Mouse (Mus musculus) thymus, adult 2 months (tissue): ENCODE data around the gene Senp5. TPM values are rescaled to one million over a fixed set of nuclear protein-coding genes. Genes with fewer than 3 reads are reported as not detected.

Experiments used
- DNase-seq: peaks from one replicate; pipeline ENCODE4 v3.0.0; 2021
- H3K27ac ChIP-seq: fragments of 200-500 bp; 2 replicates; pipeline ENCODE4 v1.5.1; 2012; ENCODE audit warnings: low read length, control low read depth; ENCODE audit not compliant: control insufficient read depth, insufficient read depth
- H3K27me3 ChIP-seq: fragments of 200-500 bp; 2 replicates; pipeline ENCODE4 v1.6.1; 2012; ENCODE audit warnings: mild to moderate bottlenecking, low read length, moderate library complexity, mixed read lengths; ENCODE audit not compliant: control insufficient read depth, insufficient read depth
- H3K36me3 ChIP-seq: fragments of 200-500 bp; 2 replicates; pipeline ENCODE4 v1.6.1; 2012; ENCODE audit warnings: mild to moderate bottlenecking, low read length, moderate library complexity; ENCODE audit not compliant: control insufficient read depth, insufficient read depth
- H3K4me1 ChIP-seq: fragments of 200-500 bp; replicated peaks from 2 replicates; pipeline ENCODE4 v1.6.1; 2012; ENCODE audit warnings: low read length; ENCODE audit not compliant: control insufficient read depth, insufficient read depth
- H3K4me3 ChIP-seq: fragments of 200-500 bp; 2 replicates; pipeline ENCODE4 v1.5.1; 2012; ENCODE audit warnings: mild to moderate bottlenecking, low read length, control low read depth, moderate library complexity; ENCODE audit not compliant: control insufficient read depth, insufficient read depth
- CTCF ChIP-seq: fragments of 200-500 bp; IDR thresholded peaks from 2 replicates; pipeline ENCODE4 v1.5.1; 2012; ENCODE audit warnings: mild to moderate bottlenecking, control low read depth, low read length, moderate library complexity, borderline replicate concordance; ENCODE audit not compliant: control insufficient read depth, poor library complexity, insufficient read depth; ENCODE audit errors: extremely low read depth
- POLR2A ChIP-seq: fragments of 200-500 bp; IDR thresholded peaks from 2 replicates; pipeline ENCODE4 v1.6.1; 2012; ENCODE audit warnings: mild to moderate bottlenecking, low read length, control low read depth, moderate library complexity; ENCODE audit not compliant: control insufficient read depth, poor library complexity, insufficient read depth; ENCODE audit errors: extremely low read depth
- WGBS: fragments of 180-500 bp; shearing (Covaris S2); methylation state at CpG from one replicate; pipeline ENCODE4 v1.1.7; 2018; 5-methylcytosine and 5-hydroxymethylcytosine counted together
- polyA plus RNA-seq: library from polyadenylated mRNA; depleted of rRNA; stranded (reverse); fragments of >200 nt; gene quantifications from 2 replicates; pipeline ENCODE4 v1.2.3, GENCODE M21; 2012; rRNA removed

Senp5 gene
- polyA plus RNA-seq, 1 experiment = 7.9 TPM

GRCm38 (mm10) chr16:31926547-31927182, 76.4 kb downstream of the Senp5 start:
- no peak for TF ChIP-seq POLR2A
- Histone ChIP-seq H3K4me3 (no peak overlapping the region), H3K27ac (no peak overlapping the region), H3K4me1 (no peaks in the 10 kb centered on the region), H3K27me3 (no peaks in the 10 kb centered on the region), H3K36me3 (no peaks in the 10 kb centered on the region)
- 92% methylated on average over 13 of the region's 13 CpGs for WGBS
- DNase-seq = no peak

GRCm38 (mm10) chr16:31926091-31926490, 77.0 kb downstream of the Senp5 start:
- Histone ChIP-seq H3K36me3 (no peaks in the 10 kb centered on the region), H3K27me3 (no peaks in the 10 kb centered on the region), H3K4me1 (no peaks in the 10 kb centered on the region), H3K4me3 (no peak overlapping the region), H3K27ac (no peak overlapping the region)
- no peak for TF ChIP-seq CTCF
- TF ChIP-seq POLR2A = no peak
- 89% methylated on average over 6 of the region's 6 CpGs for WGBS
- no peak for DNase-seq

- no peak for TF ChIP-seq POLR2A
- no peak for TF ChIP-seq CTCF
- 91% methylated on average over 6 of the region's 6 CpGs for WGBS
Observed at GRCm38 (mm10) chr16:31924368-31924767, 78.7 kb downstream of the Senp5 start.

GRCm38 (mm10) chr16:31918248-31918724, 84.8 kb downstream of the Senp5 start:
- no peak overlapping the region for H3K4me3 ChIP-seq
- TF ChIP-seq POLR2A = no peak
- peak; percentile 29; the same call in 1 of the 2 replicates for TF ChIP-seq CTCF
- WGBS = 12% methylated on average over 14 of the region's 14 CpGs
- H3K27ac ChIP-seq = no peak overlapping the region
- peak; percentile 51 for DNase-seq
- H3K27me3 ChIP-seq = no peaks in the 10 kb centered on the region
- no peaks in the 10 kb centered on the region for H3K36me3 ChIP-seq
- H3K4me1 ChIP-seq = no peaks in the 10 kb centered on the region

More at GRCm38 (mm10) chr16:31924368-31924767, 78.7 kb downstream of the Senp5 start:
- Histone ChIP-seq H3K36me3 (no peaks in the 10 kb centered on the region), H3K4me3 (no peak overlapping the region), H3K27ac (no peak overlapping the region), H3K27me3 (no peaks in the 10 kb centered on the region), H3K4me1 (no peaks in the 10 kb centered on the region)
- no peak for DNase-seq

GRCm38 (mm10) chr16:31917776-31918175, 85.3 kb downstream of the Senp5 start:
- no peaks in the 10 kb centered on the region for H3K4me1 ChIP-seq
- no peak for DNase-seq
- H3K27me3 ChIP-seq = no peaks in the 10 kb centered on the region
- H3K27ac ChIP-seq = no peak overlapping the region
- no peak overlapping the region for H3K4me3 ChIP-seq
- H3K36me3 ChIP-seq = no peaks in the 10 kb centered on the region
- 94% methylated on average over 11 of the region's 11 CpGs for WGBS
- TF ChIP-seq POLR2A (no peak), CTCF (no peak)

GRCm38 (mm10) chr16:31910281-31910847, 92.7 kb downstream of the Senp5 start:
- TF ChIP-seq POLR2A = no peak
- TF ChIP-seq CTCF = no peak
- H3K27me3 ChIP-seq = peaks cover 5% of the 10 kb centered on the region; the same call in 1 of the 2 replicates
- WGBS = 52% methylated on average over 10 of the region's 10 CpGs
- H3K4me1 ChIP-seq = no peaks in the 10 kb centered on the region
- no peaks in the 10 kb centered on the region for H3K36me3 ChIP-seq
- H3K4me3 ChIP-seq = no peak overlapping the region
- H3K27ac ChIP-seq = no peak overlapping the region
- no peak for DNase-seq

Other genes starting within 250 kb of the Senp5 start
- 0.43 and 0.60 TPM in 2 replicates for gene Meltf, start 124.5 kb downstream of the Senp5 start, polyA plus RNA-seq
- 8.0 and 8.2 TPM in 2 replicates for gene Pigz, start 69.4 kb downstream of the Senp5 start, polyA plus RNA-seq
- gene 0610012G03Rik, start 54.8 kb downstream of the Senp5 start, polyA plus RNA-seq = 81.3 and 88.1 TPM in 2 replicates
- 9.7 and 11.3 TPM in 2 replicates for gene Ncbp2, start 54.8 kb downstream of the Senp5 start, polyA plus RNA-seq
- gene Pak2, start 76.1 kb upstream of the Senp5 start, polyA plus RNA-seq = 35.3 and 40.8 TPM in 2 replicates
- 81.6 and 89.5 TPM in 2 replicates for gene Pigx, start 96.5 kb upstream of the Senp5 start, polyA plus RNA-seq
- 21.4 and 21.7 TPM in 2 replicates for gene Cep19, start 96.5 kb upstream of the Senp5 start, polyA plus RNA-seq
- 148 and 157 TPM in 2 replicates for gene Nrros, start 162.3 kb upstream of the Senp5 start, polyA plus RNA-seq
- 0.65 and 0.79 TPM in 2 replicates for gene Bex6, start 176.5 kb upstream of the Senp5 start, polyA plus RNA-seq
- gene Fbxo45, start 243.9 kb upstream of the Senp5 start, polyA plus RNA-seq = 6.5 and 7.7 TPM in 2 replicates
- gene Wdr53, start 243.9 kb upstream of the Senp5 start, polyA plus RNA-seq = 5.3 and 5.4 TPM in 2 replicates